Mouse (Mus musculus) heart, embryonic 13.5 days (tissue): ENCODE measurements around the gene Clip1. TPM values are rescaled to one million over a fixed set of nuclear protein-coding genes. Genes with fewer than 3 reads are reported as not detected.

Experiments used
- ATAC-seq: fragments of 200-750 bp; cut with Nextera tagmentation; 2 replicates; pipeline ENCODE4 v1.8.0; 2017; ENCODE audit warnings: moderate TSS enrichment; ENCODE audit not compliant: insufficient number of reproducible peaks, low FRiP score, low TSS enrichment; ENCODE audit errors: extremely low read depth
- H3K27ac ChIP-seq: fragments of 300-500 bp; sonication (generic); replicated peaks from 2 replicates; pipeline ENCODE4 v1.5.1; 2015; ENCODE audit warnings: moderate library complexity, mild to moderate bottlenecking, inconsistent platforms
- H3K27me3 ChIP-seq: fragments of 300-500 bp; sonication (generic); replicated peaks from 2 replicates; pipeline ENCODE4 v1.6.1; 2015; ENCODE audit warnings: mild to moderate bottlenecking, inconsistent platforms
- H3K36me3 ChIP-seq: fragments of 300-500 bp; sonication (generic); 2 replicates; pipeline ENCODE4 v1.6.1; 2015; ENCODE audit warnings: mild to moderate bottlenecking, inconsistent platforms
- H3K4me1 ChIP-seq: fragments of 300-500 bp; sonication (generic); 2 replicates; pipeline ENCODE4 v1.6.1; 2015; ENCODE audit warnings: inconsistent platforms
- H3K4me2 ChIP-seq: fragments of 300-500 bp; sonication (generic); 2 replicates; pipeline ENCODE4 v1.6.1; 2015; ENCODE audit warnings: inconsistent platforms, mild to moderate bottlenecking, moderate library complexity
- H3K4me3 ChIP-seq: fragments of 300-500 bp; sonication (generic); 2 replicates; pipeline ENCODE4 v1.5.1; 2015; ENCODE audit warnings: moderate library complexity, mild to moderate bottlenecking, inconsistent platforms
- H3K9ac ChIP-seq: fragments of 300-500 bp; sonication (generic); 2 replicates; pipeline ENCODE4 v1.6.1; 2015; ENCODE audit warnings: inconsistent platforms, mild to moderate bottlenecking, moderate library complexity
- H3K9me3 ChIP-seq: fragments of 300-500 bp; sonication (generic); 2 replicates; pipeline ENCODE4 v1.6.1; 2016; ENCODE audit warnings: inconsistent platforms
- WGBS: fragments of 180-500 bp; shearing (Covaris S2); methylation state at CpG from one replicate; pipeline ENCODE4 v1.1.7; 2015; ENCODE audit warnings: mixed read lengths; 5-methylcytosine and 5-hydroxymethylcytosine counted together
- polyA plus RNA-seq: library from polyadenylated mRNA; unstranded; fragments of >200 nt; fragmentation: Nextera tagmentation; extraction: Ambion mirVana; gene quantifications from 2 replicates; pipeline ENCODE4 v1.2.1, GENCODE M21; 2015

Clip1 gene
- polyA plus RNA-seq, 1 experiment from 2014 or later: 48.9 TPM

GRCm38 (mm10) chr5:123641259-123641900, 43.0 kb downstream of the Clip1 start:
- Histone ChIP-seq H3K4me1 (no peaks in the 10 kb centered on the region), H3K9ac (no peak overlapping the region), H3K27ac (no peak overlapping the region), H3K4me3 (no peak overlapping the region), H3K9me3 (no peaks in the 10 kb centered on the region), H3K27me3 (no peaks in the 10 kb centered on the region), H3K36me3 (peaks cover 79% of the 10 kb centered on the region), H3K4me2 (no peak overlapping the region)
- 63% methylated on average over 7 of the region's 7 CpGs for WGBS
- no peak for ATAC-seq

GRCm38 (mm10) chr5:123640181-123640580, 44.2 kb downstream of the Clip1 start:
- ATAC-seq: no peak
- WGBS: 85% methylated on average over 9 of the region's 9 CpGs
- Histone ChIP-seq H3K9me3 (no peaks in the 10 kb centered on the region), H3K27me3 (no peaks in the 10 kb centered on the region), H3K4me1 (no peaks in the 10 kb centered on the region), H3K36me3 (peaks cover 79% of the 10 kb centered on the region), H3K27ac (no peak overlapping the region), H3K4me2 (no peak overlapping the region), H3K4me3 (no peak overlapping the region), H3K9ac (no peak overlapping the region)

GRCm38 (mm10) chr5:123631210-123631609, 53.2 kb downstream of the Clip1 start:
- H3K4me2 ChIP-seq: no peak overlapping the region
- WGBS: 67% methylated on average over 10 of the region's 10 CpGs
- ATAC-seq: no peak
- no peak overlapping the region for H3K9ac ChIP-seq
- H3K9me3 ChIP-seq: no peaks in the 10 kb centered on the region
- no peak overlapping the region for H3K4me3 ChIP-seq
- peaks cover 10% of the 10 kb centered on the region; the same call in 1 of the 2 replicates for H3K4me1 ChIP-seq
- H3K27ac ChIP-seq: no peak overlapping the region
- no peaks in the 10 kb centered on the region for H3K27me3 ChIP-seq
- H3K36me3 ChIP-seq: peaks cover 60% of the 10 kb centered on the region

GRCm38 (mm10) chr5:123626631-123627030, 57.8 kb downstream of the Clip1 start:
- no peak overlapping the region for H3K9ac ChIP-seq
- ATAC-seq: no peak
- no peak overlapping the region for H3K4me2 ChIP-seq
- H3K36me3 ChIP-seq: peaks cover 63% of the 10 kb centered on the region
- peaks cover 10% of the 10 kb centered on the region; the same call in 1 of the 2 replicates for H3K4me1 ChIP-seq
- no peaks in the 10 kb centered on the region for H3K9me3 ChIP-seq
- H3K27ac ChIP-seq: no peak overlapping the region
- no peaks in the 10 kb centered on the region for H3K27me3 ChIP-seq
- WGBS: 25% methylated on average over 8 of the region's 8 CpGs
- no peak overlapping the region for H3K4me3 ChIP-seq

GRCm38 (mm10) chr5:123622421-123622820, 62.0 kb downstream of the Clip1 start:
- no peak overlapping the region for H3K4me2 ChIP-seq
- no peak overlapping the region for H3K27ac ChIP-seq
- no peaks in the 10 kb centered on the region for H3K4me1 ChIP-seq
- peaks cover 67% of the 10 kb centered on the region for H3K36me3 ChIP-seq
- 74% methylated on average over 13 of the region's 13 CpGs for WGBS
- H3K9me3 ChIP-seq: no peaks in the 10 kb centered on the region
- H3K9ac ChIP-seq: no peak overlapping the region
- H3K27me3 ChIP-seq: no peaks in the 10 kb centered on the region
- no peak for ATAC-seq
- H3K4me3 ChIP-seq: no peak overlapping the region

GRCm38 (mm10) chr5:123618558-123618957, 65.9 kb downstream of the Clip1 start:
- Histone ChIP-seq H3K9ac (no peak overlapping the region), H3K4me2 (no peak overlapping the region), H3K27ac (no peak overlapping the region), H3K4me3 (no peak overlapping the region), H3K27me3 (no peaks in the 10 kb centered on the region), H3K4me1 (no peaks in the 10 kb centered on the region), H3K36me3 (peaks cover 87% of the 10 kb centered on the region), H3K9me3 (no peaks in the 10 kb centered on the region)
- no peak for ATAC-seq
- WGBS: 64% methylated on average over 2 of the region's 2 CpGs

- H3K4me2 ChIP-seq: no peak overlapping the region
- H3K27me3 ChIP-seq: no peaks in the 10 kb centered on the region
- H3K36me3 ChIP-seq: peaks cover 83% of the 10 kb centered on the region
Measured at GRCm38 (mm10) chr5:123614246-123614645, 70.2 kb downstream of the Clip1 start.

GRCm38 (mm10) chr5:123609843-123610242, 74.6 kb downstream of the Clip1 start:
- no peaks in the 10 kb centered on the region for H3K27me3 ChIP-seq
- no peaks in the 10 kb centered on the region for H3K9me3 ChIP-seq
- ATAC-seq: no peak; the same call in 1 of the 2 replicates
- 22% methylated on average over 4 of the region's 4 CpGs for WGBS
- no peak overlapping the region for H3K9ac ChIP-seq
- H3K36me3 ChIP-seq: peaks cover 86% of the 10 kb centered on the region
- no peak overlapping the region for H3K4me3 ChIP-seq
- no peak overlapping the region for H3K4me2 ChIP-seq
- peaks cover 6% of the 10 kb centered on the region; the same call in 1 of the 2 replicates for H3K4me1 ChIP-seq
- no peak overlapping the region for H3K27ac ChIP-seq

More at GRCm38 (mm10) chr5:123614246-123614645, 70.2 kb downstream of the Clip1 start:
- 90% methylated on average over 24 of the region's 24 CpGs for WGBS
- Histone ChIP-seq H3K9ac (no peak overlapping the region), H3K4me1 (0 out of 2 replicates have a peak, but pooled peaks cover 4% of the 10 kb centered on the region), H3K4me3 (no peak overlapping the region), H3K27ac (no peak overlapping the region), H3K9me3 (no peaks in the 10 kb centered on the region)
- no peak for ATAC-seq

GRCm38 (mm10) chr5:123609416-123609815, 75.0 kb downstream of the Clip1 start:
- no peak for ATAC-seq
- Histone ChIP-seq H3K27ac (no peak overlapping the region), H3K9ac (no peak overlapping the region), H3K4me1 (peaks cover 11% of the 10 kb centered on the region; the same call in 1 of the 2 replicates), H3K4me3 (no peak overlapping the region), H3K36me3 (peaks cover 82% of the 10 kb centered on the region), H3K27me3 (no peaks in the 10 kb centered on the region), H3K4me2 (no peak overlapping the region), H3K9me3 (no peaks in the 10 kb centered on the region)
- 85% methylated on average over 7 of the region's 7 CpGs for WGBS

- H3K9me3 ChIP-seq: no peaks in the 10 kb centered on the region
- H3K36me3 ChIP-seq: peaks cover 76% of the 10 kb centered on the region
- H3K27ac ChIP-seq: peak overlapping the region; percentile 68
- no peak overlapping the region for H3K4me2 ChIP-seq
- no peak overlapping the region for H3K4me3 ChIP-seq
- H3K27me3 ChIP-seq: no peaks in the 10 kb centered on the region
- no peak for ATAC-seq
- no peak overlapping the region for H3K9ac ChIP-seq
- H3K4me1 ChIP-seq: peaks cover 19% of the 10 kb centered on the region
- 66% methylated on average over 3 of the region's 3 CpGs for WGBS
Measured at GRCm38 (mm10) chr5:123607211-123607669, 77.2 kb downstream of the Clip1 start.

GRCm38 (mm10) chr5:123603496-123603895, 80.9 kb downstream of the Clip1 start:
- H3K9me3 ChIP-seq: no peaks in the 10 kb centered on the region
- no peak overlapping the region for H3K27ac ChIP-seq
- peaks cover 16% of the 10 kb centered on the region for H3K4me1 ChIP-seq
- peaks cover 85% of the 10 kb centered on the region for H3K36me3 ChIP-seq
- no peaks in the 10 kb centered on the region for H3K27me3 ChIP-seq
- peak overlapping the region; percentile 37; the same call in 1 of the 2 replicates for H3K9ac ChIP-seq
- WGBS: 31% methylated on average over 11 of the region's 11 CpGs
- ATAC-seq: no peak
- no peak overlapping the region for H3K4me3 ChIP-seq
- peak overlapping the region; percentile 25; the same call in 1 of the 2 replicates for H3K4me2 ChIP-seq

- Histone ChIP-seq H3K4me2 (no peak overlapping the region), H3K9me3 (no peaks in the 10 kb centered on the region), H3K27ac (no peak overlapping the region), H3K27me3 (no peaks in the 10 kb centered on the region), H3K36me3 (peaks cover 80% of the 10 kb centered on the region), H3K4me1 (peaks cover 24% of the 10 kb centered on the region), H3K9ac (no peak overlapping the region), H3K4me3 (no peak overlapping the region)
- no peak for ATAC-seq
- 79% methylated on average over 6 of the region's 6 CpGs for WGBS
Measured at GRCm38 (mm10) chr5:123602174-123602573, 82.2 kb downstream of the Clip1 start.
